Mouse (Mus musculus) stomach, postnatal 0 days (tissue): ENCODE results near the gene Ptf1a. TPM values are rescaled to one million over a fixed set of nuclear protein-coding genes. Genes with fewer than 3 reads are reported as not detected.

Source experiments
- ATAC-seq: fragments of 200-750 bp; cut with Nextera tagmentation; 2 replicates; pipeline ENCODE4 v1.8.0; 2017; ENCODE audit not compliant: low FRiP score, low TSS enrichment
- DNase-seq: peaks from one replicate; pipeline ENCODE4 v3.0.0-alpha.2; 2016; ENCODE audit warnings: low spot score
- H3K27ac ChIP-seq: fragments of 300-500 bp; sonication (generic); replicated peaks from 2 replicates; pipeline ENCODE4 v1.5.1; 2014; ENCODE audit warnings: mild to moderate bottlenecking, control low read depth
- H3K27me3 ChIP-seq: fragments of 300-500 bp; sonication (generic); 2 replicates; pipeline ENCODE4 v1.6.1; 2014; ENCODE audit warnings: low read length; ENCODE audit not compliant: control insufficient read depth, insufficient read depth
- H3K36me3 ChIP-seq: fragments of 300-500 bp; sonication (generic); 2 replicates; pipeline ENCODE4 v1.6.1; 2014; ENCODE audit warnings: low read length, mixed read lengths; ENCODE audit not compliant: control insufficient read depth, insufficient read depth
- H3K4me1 ChIP-seq: fragments of 300-500 bp; sonication (generic); replicated peaks from 2 replicates; pipeline ENCODE4 v1.6.1; 2014; ENCODE audit warnings: antibody characterized with exemption; ENCODE audit not compliant: control insufficient read depth, insufficient read depth
- H3K4me2 ChIP-seq: fragments of 300-500 bp; sonication (generic); replicated peaks from 2 replicates; pipeline ENCODE4 v1.6.1; 2014; ENCODE audit warnings: low read depth, mild to moderate bottlenecking, control low read depth, moderate library complexity
- H3K4me3 ChIP-seq: fragments of 300-500 bp; sonication (generic); 2 replicates; pipeline ENCODE4 v1.5.1; 2014; ENCODE audit warnings: low read depth, low read length, control low read depth
- H3K9ac ChIP-seq: fragments of 300-500 bp; sonication (generic); 2 replicates; pipeline ENCODE4 v1.6.1; 2014; ENCODE audit warnings: mild to moderate bottlenecking, low read length, control low read depth, mixed read lengths
- H3K9me3 ChIP-seq: fragments of 300-500 bp; sonication (generic); 2 replicates; pipeline ENCODE4 v1.6.1; 2016; ENCODE audit warnings: low read length; ENCODE audit not compliant: control insufficient read depth
- CTCF ChIP-seq: IDR thresholded peaks from 2 replicates; pipeline ENCODE4 v1.5.1; 2016; ENCODE audit warnings: antibody characterized with exemption, low read depth, mild to moderate bottlenecking, moderate library complexity
- EP300 ChIP-seq: optimal IDR thresholded peaks from 2 replicates; pipeline ENCODE3; 2016; ENCODE audit warnings: antibody characterized with exemption
- WGBS: fragments of 180-500 bp; shearing (Covaris S2); extraction: QIAGEN DNeasy Blood & Tissue Kit; methylation state at CpG from one replicate; pipeline ENCODE4 v1.1.7; 2014; 5-methylcytosine and 5-hydroxymethylcytosine counted together
- polyA plus RNA-seq: library from polyadenylated mRNA; unstranded; fragments of >200 nt; fragmentation: Nextera tagmentation; extraction: Ambion mirVana; gene quantifications from 2 replicates; pipeline ENCODE4 v1.2.1, GENCODE M21; 2015

The Ptf1a gene
- 0.48 and 0.82 TPM in 2 replicates for polyA plus RNA-seq

DNA sequence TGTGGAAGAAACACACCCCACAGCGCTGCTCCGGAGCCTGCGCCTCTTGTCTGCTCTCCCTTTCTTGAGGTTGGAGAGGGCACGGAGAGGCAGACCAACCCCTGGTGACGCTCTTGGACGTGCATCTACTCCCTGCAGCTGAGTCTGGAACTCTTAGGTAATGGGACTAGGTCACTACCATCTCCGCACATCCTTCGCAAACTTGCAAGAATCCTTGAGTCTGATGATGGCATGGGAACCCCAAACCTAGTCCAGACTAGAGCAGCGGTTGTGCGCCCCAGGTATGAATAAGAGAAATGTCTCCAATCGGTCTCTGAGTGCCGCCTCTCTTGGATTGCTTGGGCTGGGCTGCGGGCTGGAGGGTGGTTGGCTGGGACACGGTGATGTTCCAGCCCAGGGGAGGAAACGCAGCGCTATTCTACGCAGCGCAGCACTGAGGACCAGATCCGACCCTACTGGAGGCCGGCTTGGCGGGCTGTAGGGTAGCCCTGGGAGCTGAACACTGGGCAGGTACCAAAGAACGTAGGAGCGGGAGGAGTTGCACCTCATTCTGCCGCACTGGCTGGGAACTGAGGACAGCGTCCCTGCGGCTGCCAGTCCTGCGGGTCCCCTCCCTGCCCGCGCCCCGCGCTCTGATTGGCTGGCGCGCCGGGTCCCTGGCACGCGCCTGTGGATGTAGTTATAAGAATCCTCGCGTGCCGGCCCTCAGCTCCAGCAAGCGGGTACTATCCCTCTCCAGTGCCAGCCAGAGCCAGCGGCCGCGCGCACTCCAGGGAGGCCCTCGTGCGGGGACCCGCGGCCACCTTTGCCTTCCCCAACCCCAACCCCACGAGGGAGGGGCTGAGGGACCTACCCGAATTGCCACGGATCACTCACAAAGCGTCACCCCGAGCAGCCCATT, at the start of gene Ptf1a:
Ptf1a (plus strand) TSS at position 733 of the 901 bp plus-strand sequence.
- no peak for TF ChIP-seq EP300
- TF ChIP-seq CTCF: no peak
- Histone ChIP-seq H3K4me2 (peak within 1 kb of the TSS; percentile 31), H3K27me3 (peaks cover 26% of the 10 kb centered on the region), H3K4me1 (no peaks in the 10 kb centered on the region), H3K4me3 (peak within 1 kb of the TSS; percentile 4; the same call in 1 of the 2 replicates), H3K36me3 (no peaks in the 10 kb centered on the region), H3K9me3 (no peaks in the 10 kb centered on the region), H3K27ac (no peak within 1 kb of the TSS), H3K9ac (no peak within 1 kb of the TSS)
- no peak for DNase-seq
- no peak for ATAC-seq
- WGBS: 1% methylated on average over 52 of the region's 53 CpGs

DNA sequence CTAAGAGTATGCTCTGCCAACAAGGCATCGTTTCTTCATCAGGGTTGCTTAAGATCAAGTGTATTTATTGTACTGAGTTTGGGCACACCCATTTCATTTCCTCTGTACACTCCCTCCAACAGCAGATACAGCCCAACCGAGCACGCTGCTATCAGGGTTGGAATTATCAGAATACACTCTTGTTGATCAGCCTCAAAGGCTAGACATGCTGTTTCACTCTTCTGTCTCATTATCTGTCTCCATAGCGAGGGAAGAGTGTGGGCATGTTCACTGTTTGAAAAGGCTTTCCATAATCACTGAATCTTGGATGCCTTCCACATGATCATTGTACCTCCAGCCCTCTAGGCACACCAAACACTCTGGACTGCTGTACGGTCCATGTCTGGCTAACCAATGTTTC, 40.1 kb upstream of the Ptf1a start:
- no peaks in the 10 kb centered on the region for H3K27me3 ChIP-seq
- no peak overlapping the region for H3K4me2 ChIP-seq
- no peak for TF ChIP-seq EP300
- no peak for TF ChIP-seq CTCF
- no peaks in the 10 kb centered on the region for H3K36me3 ChIP-seq
- H3K9me3 ChIP-seq: no peaks in the 10 kb centered on the region
- no peaks in the 10 kb centered on the region for H3K4me1 ChIP-seq
- H3K27ac ChIP-seq: no peak overlapping the region
- ATAC-seq (no peak), DNase-seq (no peak)
- H3K4me3 ChIP-seq: no peak overlapping the region
- H3K9ac ChIP-seq: no peak overlapping the region
- WGBS: 41% methylated on average over 5 of the region's 5 CpGs

DNA sequence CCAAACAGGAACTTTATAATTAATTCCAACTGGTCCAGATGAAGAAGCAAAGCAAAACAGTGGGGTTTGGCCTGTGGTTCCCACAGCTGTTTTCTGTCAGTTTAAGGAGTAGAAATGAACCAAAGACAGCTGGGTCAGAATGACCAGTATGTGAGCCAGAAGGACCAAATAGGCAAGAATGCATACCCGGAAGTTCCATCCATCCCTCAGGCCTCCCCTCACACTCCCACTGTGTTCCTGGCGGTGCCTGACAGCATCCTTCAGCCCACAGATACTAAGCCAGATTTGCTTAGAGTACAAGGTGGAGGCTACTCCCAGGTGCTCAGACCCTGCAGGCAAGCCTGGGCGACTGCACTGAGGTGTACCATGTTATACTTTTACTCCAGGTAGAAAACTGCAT, 38.9 kb upstream of the Ptf1a start:
- Histone ChIP-seq H3K9me3 (no peaks in the 10 kb centered on the region), H3K9ac (no peak overlapping the region), H3K27ac (0 out of 2 replicates have a peak overlapping the region, but pooled peaks have one; percentile 8), H3K4me1 (no peaks in the 10 kb centered on the region), H3K4me3 (no peak overlapping the region), H3K36me3 (no peaks in the 10 kb centered on the region), H3K4me2 (no peak overlapping the region), H3K27me3 (no peaks in the 10 kb centered on the region)
- DNase-seq (no peak), ATAC-seq (no peak)
- TF ChIP-seq EP300 (no peak), CTCF (no peak)
- WGBS: 33% methylated on average over 3 of the region's 3 CpGs

DNA sequence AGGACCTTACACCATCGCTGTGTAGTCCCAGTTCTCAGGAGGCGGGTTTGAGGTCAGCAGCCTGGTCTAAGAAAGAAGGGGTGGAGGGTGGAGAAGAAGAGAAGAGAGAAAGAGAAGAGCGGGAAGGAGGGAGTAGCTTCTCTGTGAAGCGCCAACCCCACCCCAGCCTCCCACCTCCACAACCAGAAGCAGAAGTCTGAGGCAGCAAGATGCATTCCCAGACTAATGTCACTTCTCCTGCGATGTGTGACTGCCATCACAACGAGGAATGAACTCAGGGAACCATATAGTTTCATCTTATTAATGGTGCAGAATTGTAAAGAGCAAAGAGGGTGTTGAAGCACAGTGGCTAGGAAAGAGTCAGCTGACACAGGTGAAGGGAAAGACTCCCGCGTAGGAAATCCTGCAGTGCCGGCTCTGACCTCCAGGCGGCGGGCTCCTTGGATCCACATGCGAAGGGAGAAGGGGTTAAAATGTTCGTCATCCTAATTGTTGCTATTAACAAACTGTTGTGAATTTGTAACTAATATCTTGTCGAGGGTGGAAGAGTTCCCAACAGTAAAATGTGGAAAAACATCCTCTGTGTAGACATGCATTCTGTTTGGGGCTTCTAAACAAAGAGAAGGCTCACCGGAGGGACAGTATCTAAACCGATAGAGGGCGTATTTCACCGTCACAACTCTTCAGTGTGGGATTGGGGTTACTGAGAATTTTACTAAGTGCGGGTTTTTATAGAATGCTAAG, 31.1 kb upstream of the Ptf1a start:
- Histone ChIP-seq H3K36me3 (no peaks in the 10 kb centered on the region), H3K4me2 (peak overlapping the region; percentile 42), H3K9me3 (no peaks in the 10 kb centered on the region), H3K9ac (no peak overlapping the region), H3K27ac (no peak overlapping the region), H3K27me3 (no peaks in the 10 kb centered on the region), H3K4me1 (no peaks in the 10 kb centered on the region), H3K4me3 (peak overlapping the region; percentile 30)
- TF ChIP-seq CTCF: peak; percentile 81
- TF ChIP-seq EP300: no peak
- ATAC-seq (peak; percentile 51; the same call in 1 of the 2 replicates), DNase-seq (peak; percentile 71)
- WGBS: 19% methylated on average over 19 of the region's 19 CpGs

DNA sequence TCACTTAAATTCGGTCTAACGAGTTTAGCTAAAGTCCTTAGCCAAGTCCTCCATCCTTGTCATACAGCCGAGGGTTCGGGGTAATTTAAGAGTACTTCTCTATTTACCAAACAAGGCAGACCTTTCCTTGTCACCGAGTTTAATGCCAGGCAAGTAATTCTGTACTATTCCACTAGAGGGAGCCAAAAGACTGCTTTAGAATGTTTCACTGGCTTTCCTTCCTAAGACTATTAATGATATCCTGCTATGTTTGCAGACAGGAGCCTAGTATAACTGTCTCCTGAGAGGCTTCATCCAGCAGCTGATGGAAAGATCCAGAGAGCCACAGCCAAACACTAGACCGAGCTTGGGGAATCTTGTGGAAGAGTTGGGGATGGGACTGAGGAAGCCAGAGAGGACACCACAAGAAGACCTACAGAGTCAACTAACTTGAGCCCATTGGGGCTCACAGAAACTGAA, 30.4 kb upstream of the Ptf1a start:
- whole genome bisulfite sequencing: 2% methylated on average over 6 of the region's 6 CpGs
- Histone ChIP-seq H3K36me3 (no peaks in the 10 kb centered on the region), H3K4me2 (peak overlapping the region; percentile 42), H3K4me1 (no peaks in the 10 kb centered on the region), H3K9ac (no peak overlapping the region), H3K9me3 (no peaks in the 10 kb centered on the region), H3K27me3 (no peaks in the 10 kb centered on the region), H3K4me3 (peak overlapping the region; percentile 30; the same call in 1 of the 2 replicates), H3K27ac (no peak overlapping the region)
- TF ChIP-seq CTCF: peak; percentile 87
- TF ChIP-seq EP300: no peak
- peak; percentile 17 for DNase-seq
- peak; percentile 61; the same call in 1 of the 2 replicates for ATAC-seq
